Mouse (Mus musculus) lung, postnatal 0 days (tissue): ENCODE data around the gene Ccdc153.

ENCODE experiments used
- CTCF ChIP-seq: IDR thresholded peaks from 2 replicates; pipeline ENCODE4 v1.5.1; 2016; ENCODE audit warnings: antibody characterized with exemption, mild to moderate bottlenecking
- EP300 ChIP-seq: IDR thresholded peaks from 2 replicates; pipeline ENCODE4 v1.6.1; 2016; ENCODE audit warnings: antibody characterized with exemption, mild to moderate bottlenecking, control low read depth

GRCm38 (mm10) chr9:44240399-44240798, at the start of gene Ccdc153:
- no peak for TF ChIP-seq EP300
- TF ChIP-seq CTCF = no peak
